Comparison of ENCODE assay signal across 21 mouse cellular contexts in genomic region chr8:42964507-42964906, GRCm38 (mm10).
DNase-seq lines count a peak whose midpoint lies in the region; ATAC-seq and TF ChIP-seq lines count a peak whose summit lies in the region.
"Had no signal": no experiment of that assay in that cellular context is flagged by ENCODE, and none has a peak within 500 bp of the region (broad histone marks: within the 10 kb centered on the region; RNA-seq: fewer than 3 reads in every experiment).

No protein-coding gene starts in this region.

- DNase-seq in kidney, postnatal 14 days = no peak
- DNase-seq in kidney, postnatal 0 days (ENCODE audit: low spot score) = peak; percentile 40
- no peak for DNase-seq in kidney, postnatal 10 days
- DNase-seq: adrenal gland, adult 2 months; adrenal gland, postnatal 10 days; adrenal gland, postnatal 25 days; cerebellum, adult 11 months; cerebellum, adult 18-20 months; cerebellum, adult 8-10 months; cerebellum, adult 9-11 months; cerebellum, postnatal 14 days; cerebellum, postnatal 36 days; embryo, embryonic 11 days had no signal

- H3K27me3 ChIP-seq in kidney, embryonic 15.5 days = no peaks in the 10 kb centered on the region
- no peaks in the 10 kb centered on the region for H3K27me3 ChIP-seq in kidney, postnatal 0 days (ENCODE audit: insufficient read depth, low read length)
- H3K27me3 ChIP-seq: embryonic facial prominence, embryonic 13.5 days; embryonic facial prominence, embryonic 15.5 days; forebrain, embryonic 12.5 days had no signal

- no peak overlapping the region for H3K9ac ChIP-seq in kidney, embryonic 15.5 days
- no peak overlapping the region for H3K9ac ChIP-seq in kidney, postnatal 0 days (ENCODE audit: low read depth, low read length)
- H3K9ac ChIP-seq: embryonic facial prominence, embryonic 13.5 days; embryonic facial prominence, embryonic 15.5 days; forebrain, embryonic 12.5 days had no signal

- H3K4me3 ChIP-seq in kidney, embryonic 15.5 days (replicated peaks) = no peak overlapping the region
- no peak overlapping the region for H3K4me3 ChIP-seq in kidney, postnatal 0 days (replicated peaks; ENCODE audit: low read depth, low read length)
- H3K4me3 ChIP-seq: embryonic facial prominence, embryonic 13.5 days; embryonic facial prominence, embryonic 15.5 days; erythroblast, embryonic 14.5 days; forebrain, embryonic 10.5 days; forebrain, embryonic 12.5 days had no signal

- no peak overlapping the region for H3K27ac ChIP-seq in kidney, embryonic 15.5 days
- H3K27ac ChIP-seq in kidney, postnatal 0 days = no peak overlapping the region
- H3K27ac ChIP-seq: embryonic facial prominence, embryonic 13.5 days; embryonic facial prominence, embryonic 15.5 days; forebrain, embryonic 10.5 days; forebrain, embryonic 12.5 days had no signal

- H3K4me1 ChIP-seq in kidney, embryonic 15.5 days = 0 out of 2 replicates have a peak, but pooled peaks cover 3% of the 10 kb centered on the region
- H3K4me1 ChIP-seq in kidney, postnatal 0 days (replicated peaks; ENCODE audit: insufficient read depth, low read length) = no peaks in the 10 kb centered on the region
- H3K4me1 ChIP-seq: embryonic facial prominence, embryonic 13.5 days; embryonic facial prominence, embryonic 15.5 days; forebrain, embryonic 10.5 days; forebrain, embryonic 12.5 days had no signal

- no peak for TF ChIP-seq CTCF in kidney, postnatal 0 days (IDR thresholded peaks at IDR 0.05; ENCODE audit: low read depth)

- H3K4me2 ChIP-seq in kidney, embryonic 15.5 days = no peak overlapping the region
- H3K4me2 ChIP-seq in kidney, postnatal 0 days (ENCODE audit: low read length) = no peak overlapping the region
- H3K4me2 ChIP-seq: embryonic facial prominence, embryonic 13.5 days; embryonic facial prominence, embryonic 15.5 days; forebrain, embryonic 12.5 days had no signal

- WGBS in kidney, embryonic 15.5 days = 38% methylated on average over 2 of the region's 2 CpGs
- WGBS in kidney, postnatal 0 days = 36% methylated on average over 2 of the region's 2 CpGs

- H3K36me3 ChIP-seq in kidney, embryonic 15.5 days = no peaks in the 10 kb centered on the region
- no peaks in the 10 kb centered on the region for H3K36me3 ChIP-seq in kidney, postnatal 0 days (ENCODE audit: insufficient read depth, low read length)
- H3K36me3 ChIP-seq: embryonic facial prominence, embryonic 13.5 days; embryonic facial prominence, embryonic 15.5 days; forebrain, embryonic 10.5 days; forebrain, embryonic 12.5 days had no signal

- no peaks in the 10 kb centered on the region for H3K9me3 ChIP-seq in kidney, embryonic 15.5 days (replicated peaks)
- H3K9me3 ChIP-seq in kidney, postnatal 0 days (replicated peaks; ENCODE audit: low read length) = no peaks in the 10 kb centered on the region
- H3K9me3 ChIP-seq: embryonic facial prominence, embryonic 13.5 days; embryonic facial prominence, embryonic 15.5 days; forebrain, embryonic 10.5 days; forebrain, embryonic 12.5 days had no signal

- 0 out of 2 replicates have a peak, but pooled peaks have one; percentile 22 for ATAC-seq in kidney, embryonic 15.5 days (replicated peaks; ENCODE audit: low FRiP score)
- no peak for ATAC-seq in kidney, postnatal 0 days (replicated peaks; ENCODE audit: low FRiP score, low read depth)
- ATAC-seq: forebrain, embryonic 14.5 days; forebrain, embryonic 16.5 days had no signal
